Mouse (Mus musculus): ENCODE results near the gene Olfr1375. TPM values are rescaled to one million over a fixed set of nuclear protein-coding genes. Genes with fewer than 3 reads are reported as not detected.

The Olfr1375 gene
- polyA plus RNA-seq, 1 experiment, result not detected

DNA sequence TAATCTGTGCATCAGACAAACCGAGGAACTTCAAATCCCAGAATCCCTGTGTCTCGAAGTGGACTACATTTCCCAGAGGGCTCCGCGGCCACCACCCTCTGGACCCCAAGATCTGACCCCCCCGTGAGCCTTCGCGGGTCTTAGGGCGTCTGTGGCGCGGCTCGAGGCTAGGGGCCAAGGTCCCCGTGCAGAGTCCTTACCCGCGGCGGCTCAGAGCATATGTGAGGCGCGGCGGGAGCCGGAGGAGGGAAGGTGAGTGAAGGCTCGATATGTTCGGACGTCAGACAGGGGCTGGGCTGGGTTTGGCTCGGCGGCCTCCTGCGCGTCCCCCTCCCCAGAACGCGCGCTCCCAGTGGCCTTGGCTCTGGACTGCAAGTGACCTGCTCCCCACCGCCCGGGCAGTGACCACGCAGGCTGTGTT is 11.3 kb downstream of the Olfr1375 start, which contains the start of gene Zfp354a:
Zfp354a (plus strand) TSS at position 107 of the 421 bp plus-strand sequence.
- Histone ChIP-seq H3K4me1 (replicated peaks; ENCODE audit: control insufficient read depth, insufficient read depth, low read length) (no peaks in the 10 kb centered on the region), H3K4me3 (ENCODE audit: control insufficient read depth, insufficient read depth, low read length) (peak within 1 kb of the TSS; percentile 15), H3K27ac (ENCODE audit: control insufficient read depth, insufficient read depth, low read length) (no peak within 1 kb of the TSS), H3K36me3 (ENCODE audit: control insufficient read depth, insufficient read depth, low read length) (no peaks in the 10 kb centered on the region), H3K27me3 (ENCODE audit: control insufficient read depth, insufficient read depth, low read length) (no peaks in the 10 kb centered on the region)
- no peak for DNase-seq
- TF ChIP-seq POLR2A (IDR thresholded peaks at IDR 0.05; ENCODE audit: control insufficient read depth, extremely low read depth, insufficient read depth, low read length, poor library complexity) (no peak), CTCF (IDR thresholded peaks at IDR 0.05; ENCODE audit: borderline replicate concordance, control insufficient read depth, extremely low read depth, insufficient read depth, low read length, poor library complexity) (no peak)
- WGBS, result 3% methylated on average over 32 of the region's 32 CpGs

GRCm38 (mm10) chr11:51059640-51060039 is 11.7 kb downstream of the Olfr1375 start:
- H3K4me3 ChIP-seq (ENCODE audit: control insufficient read depth, insufficient read depth, low read length), result peak overlapping the region; percentile 15
- no peak for TF ChIP-seq CTCF (IDR thresholded peaks at IDR 0.05; ENCODE audit: borderline replicate concordance, control insufficient read depth, extremely low read depth, insufficient read depth, low read length, poor library complexity)
- 22% methylated on average over 14 of the region's 14 CpGs for WGBS
- H3K27me3 ChIP-seq (ENCODE audit: control insufficient read depth, insufficient read depth, low read length), result no peaks in the 10 kb centered on the region
- no peaks in the 10 kb centered on the region for H3K4me1 ChIP-seq (replicated peaks; ENCODE audit: control insufficient read depth, insufficient read depth, low read length)
- no peaks in the 10 kb centered on the region for H3K36me3 ChIP-seq (ENCODE audit: control insufficient read depth, insufficient read depth, low read length)
- no peak for DNase-seq
- no peak overlapping the region for H3K27ac ChIP-seq (ENCODE audit: control insufficient read depth, insufficient read depth, low read length)

GRCm38 (mm10) chr11:51060981-51061380 is 13.1 kb downstream of the Olfr1375 start:
- 98% methylated on average over 6 of the region's 6 CpGs for WGBS
- no peak for DNase-seq
- Histone ChIP-seq H3K27ac (ENCODE audit: control insufficient read depth, insufficient read depth, low read length) (no peak overlapping the region), H3K36me3 (ENCODE audit: control insufficient read depth, insufficient read depth, low read length) (no peaks in the 10 kb centered on the region), H3K4me1 (replicated peaks; ENCODE audit: control insufficient read depth, insufficient read depth, low read length) (no peaks in the 10 kb centered on the region), H3K27me3 (ENCODE audit: control insufficient read depth, insufficient read depth, low read length) (no peaks in the 10 kb centered on the region), H3K4me3 (ENCODE audit: control insufficient read depth, insufficient read depth, low read length) (no peak overlapping the region)
- no peak for TF ChIP-seq POLR2A (IDR thresholded peaks at IDR 0.05; ENCODE audit: control insufficient read depth, extremely low read depth, insufficient read depth, low read length, poor library complexity)
- TF ChIP-seq CTCF (IDR thresholded peaks at IDR 0.05; ENCODE audit: borderline replicate concordance, control insufficient read depth, extremely low read depth, insufficient read depth, low read length, poor library complexity), result no peak

- no peak for DNase-seq
- Histone ChIP-seq H3K27me3 (ENCODE audit: control insufficient read depth, insufficient read depth, low read length) (no peaks in the 10 kb centered on the region), H3K27ac (ENCODE audit: control insufficient read depth, insufficient read depth, low read length) (no peak overlapping the region), H3K4me3 (ENCODE audit: control insufficient read depth, insufficient read depth, low read length) (no peak overlapping the region), H3K4me1 (replicated peaks; ENCODE audit: control insufficient read depth, insufficient read depth, low read length) (no peaks in the 10 kb centered on the region), H3K36me3 (ENCODE audit: control insufficient read depth, insufficient read depth, low read length) (no peaks in the 10 kb centered on the region)
- WGBS, result 91% methylated on average over 7 of the region's 7 CpGs
- TF ChIP-seq CTCF (IDR thresholded peaks at IDR 0.05; ENCODE audit: borderline replicate concordance, control insufficient read depth, extremely low read depth, insufficient read depth, low read length, poor library complexity), result no peak
Observed at GRCm38 (mm10) chr11:51063276-51063675, 15.4 kb downstream of the Olfr1375 start.

- H3K4me1 ChIP-seq (replicated peaks; ENCODE audit: control insufficient read depth, insufficient read depth, low read length), result no peaks in the 10 kb centered on the region
- H3K4me3 ChIP-seq (ENCODE audit: control insufficient read depth, insufficient read depth, low read length), result no peak overlapping the region
- H3K27me3 ChIP-seq (ENCODE audit: control insufficient read depth, insufficient read depth, low read length), result no peaks in the 10 kb centered on the region
- no peak for TF ChIP-seq POLR2A (IDR thresholded peaks at IDR 0.05; ENCODE audit: control insufficient read depth, extremely low read depth, insufficient read depth, low read length, poor library complexity)
- no peak for TF ChIP-seq CTCF (IDR thresholded peaks at IDR 0.05; ENCODE audit: borderline replicate concordance, control insufficient read depth, extremely low read depth, insufficient read depth, low read length, poor library complexity)
- H3K27ac ChIP-seq (ENCODE audit: control insufficient read depth, insufficient read depth, low read length), result no peak overlapping the region
- DNase-seq, result no peak
- H3K36me3 ChIP-seq (ENCODE audit: control insufficient read depth, insufficient read depth, low read length), result no peaks in the 10 kb centered on the region
- 94% methylated on average over 8 of the region's 8 CpGs for WGBS
Observed at GRCm38 (mm10) chr11:51063841-51064240, 15.9 kb downstream of the Olfr1375 start.

DNA sequence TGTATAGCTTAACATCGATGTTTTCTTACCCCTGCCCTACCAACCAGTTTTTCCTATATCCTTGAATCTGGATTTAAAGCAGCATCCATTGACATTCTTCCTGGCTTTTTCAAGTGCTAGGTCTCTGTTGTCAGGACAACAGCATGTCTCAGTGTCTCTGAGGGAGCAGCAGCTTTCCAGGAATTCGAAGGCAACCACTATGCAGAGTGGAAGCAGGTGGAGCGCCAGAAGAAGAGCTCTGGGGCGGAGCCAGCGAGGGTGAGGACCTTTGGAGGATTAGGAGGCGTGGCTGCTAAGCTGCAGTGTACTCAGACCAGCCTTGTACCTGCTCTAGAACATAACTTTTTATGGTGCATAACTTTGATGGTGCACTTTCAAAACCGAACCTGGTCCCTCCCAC is 36.6 kb downstream of the Olfr1375 start:
- Histone ChIP-seq H3K36me3 (ENCODE audit: control insufficient read depth, insufficient read depth, low read length) (no peaks in the 10 kb centered on the region), H3K4me3 (ENCODE audit: control insufficient read depth, insufficient read depth, low read length) (no peak overlapping the region), H3K27me3 (ENCODE audit: control insufficient read depth, insufficient read depth, low read length) (no peaks in the 10 kb centered on the region), H3K4me1 (replicated peaks; ENCODE audit: control insufficient read depth, insufficient read depth, low read length) (no peaks in the 10 kb centered on the region), H3K27ac (ENCODE audit: control insufficient read depth, insufficient read depth, low read length) (no peak overlapping the region)
- 53% methylated on average over 7 of the region's 7 CpGs for WGBS
- DNase-seq, result no peak
- TF ChIP-seq POLR2A (IDR thresholded peaks at IDR 0.05; ENCODE audit: control insufficient read depth, extremely low read depth, insufficient read depth, low read length, poor library complexity) (no peak), CTCF (IDR thresholded peaks at IDR 0.05; ENCODE audit: borderline replicate concordance, control insufficient read depth, extremely low read depth, insufficient read depth, low read length, poor library complexity) (no peak)

GRCm38 (mm10) chr11:51085269-51085668 is 37.4 kb downstream of the Olfr1375 start:
- Histone ChIP-seq H3K27ac (ENCODE audit: control insufficient read depth, insufficient read depth, low read length) (no peak overlapping the region), H3K27me3 (ENCODE audit: control insufficient read depth, insufficient read depth, low read length) (no peaks in the 10 kb centered on the region), H3K36me3 (ENCODE audit: control insufficient read depth, insufficient read depth, low read length) (no peaks in the 10 kb centered on the region), H3K4me1 (replicated peaks; ENCODE audit: control insufficient read depth, insufficient read depth, low read length) (no peaks in the 10 kb centered on the region), H3K4me3 (ENCODE audit: control insufficient read depth, insufficient read depth, low read length) (no peak overlapping the region)
- TF ChIP-seq CTCF (IDR thresholded peaks at IDR 0.05; ENCODE audit: borderline replicate concordance, control insufficient read depth, extremely low read depth, insufficient read depth, low read length, poor library complexity) (no peak), POLR2A (IDR thresholded peaks at IDR 0.05; ENCODE audit: control insufficient read depth, extremely low read depth, insufficient read depth, low read length, poor library complexity) (no peak)
- DNase-seq, result no peak
- WGBS, result 66% methylated on average over 13 of the region's 13 CpGs

Other genes with a start within 250 kb of the Olfr1375 start
- gene Zfp354c, start 220.4 kb upstream of the Olfr1375 start, polyA plus RNA-seq (2012; rRNA removed), result 5.1 and 5.8 TPM in 2 replicates
- 0.34 and 0.37 TPM in 2 replicates for gene Zfp879, start 206.6 kb upstream of the Olfr1375 start, polyA plus RNA-seq (2012; rRNA removed)
- gene Grm6, start 197.4 kb upstream of the Olfr1375 start, polyA plus RNA-seq (2012; rRNA removed), result 2.3 and 2.9 TPM in 2 replicates
- not detected in 2 replicates for gene Zfp454, start 160.5 kb upstream of the Olfr1375 start, polyA plus RNA-seq (2012; rRNA removed)
- 0.59 TPM in 2 replicates for gene Zfp2, start 131.9 kb upstream of the Olfr1375 start, polyA plus RNA-seq (2012; rRNA removed)
- gene Zfp354b, start 116.5 kb upstream of the Olfr1375 start, polyA plus RNA-seq (2012; rRNA removed), result 0.04 and 0.09 TPM in 2 replicates
- gene 4933414I15Rik, start 104.3 kb upstream of the Olfr1375 start, polyA plus RNA-seq (2012; rRNA removed), result not detected in 2 replicates
- not detected in 2 replicates for gene Prop1, start 94.3 kb upstream of the Olfr1375 start, polyA plus RNA-seq (2012; rRNA removed)
- not detected in 2 replicates for gene Olfr1378, start 81.6 kb upstream of the Olfr1375 start, polyA plus RNA-seq (2012; rRNA removed)
- gene Olfr1377, start 66.1 kb upstream of the Olfr1375 start, polyA plus RNA-seq (2012; rRNA removed), result 0.09 TPM in 1 of 2 replicates, not detected in the other
- gene Olfr51, start 44.5 kb upstream of the Olfr1375 start, polyA plus RNA-seq (2012; rRNA removed), result not detected in 2 replicates
- not detected in 2 replicates for gene Olfr54, start 33.9 kb upstream of the Olfr1375 start, polyA plus RNA-seq (2012; rRNA removed)
- 0.15 and 0.32 TPM in 2 replicates for gene Zfp354a, start 11.1 kb downstream of the Olfr1375 start, polyA plus RNA-seq (2012; rRNA removed)
- not detected in 2 replicates for gene Gm12569, start 172.4 kb downstream of the Olfr1375 start, polyA plus RNA-seq (2012; rRNA removed)
- gene Clk4, start 213.6 kb downstream of the Olfr1375 start, polyA plus RNA-seq (2012; rRNA removed), result 62.9 and 68.2 TPM in 2 replicates
- 0.15 and 0.26 TPM in 2 replicates for gene BC049762, start 214.9 kb downstream of the Olfr1375 start, polyA plus RNA-seq (2012; rRNA removed)
- gene Col23a1, start 241.8 kb downstream of the Olfr1375 start, polyA plus RNA-seq (2012; rRNA removed), result 0.80 and 1.2 TPM in 2 replicates